Comparison of ENCODE assay signal across 27 mouse cellular contexts in the genomic region with DNA sequence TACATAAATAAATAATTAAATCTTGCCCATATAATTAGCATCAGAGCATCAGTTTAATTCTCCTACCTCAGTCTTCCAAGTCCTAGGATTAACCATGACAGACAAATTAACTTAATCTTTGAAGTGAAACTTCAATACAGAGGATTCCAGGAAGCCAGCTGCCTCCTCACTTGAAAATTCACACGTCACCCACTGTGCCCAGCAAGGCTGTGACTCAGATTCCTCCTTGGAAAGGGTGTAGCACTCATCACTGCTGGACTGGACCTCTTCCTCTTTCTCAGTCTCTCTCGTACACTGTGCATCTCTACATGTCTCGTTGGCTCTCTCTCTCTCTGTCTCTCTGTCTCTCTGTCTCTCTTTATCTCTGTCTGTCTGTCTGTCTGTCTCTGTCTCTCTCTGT.
DNase-seq lines count a peak whose midpoint lies in the region; ATAC-seq and TF ChIP-seq lines count a peak whose summit lies in the region.
"Had no signal": no experiment of that assay in that cellular context is flagged by ENCODE, and none has a peak within 500 bp of the region (broad histone marks: within the 10 kb centered on the region; RNA-seq: fewer than 3 reads in every experiment).

No protein-coding gene starts in this region.

- no peak for DNase-seq in frontal cortex, postnatal 14 days (ENCODE audit: low spot score in 2 of 2)
- DNase-seq in left cerebral cortex, adult 18-20 months (ENCODE audit: low spot score in 2 of 2): peak; percentile 32 to 54
- no peak for DNase-seq in left cerebral cortex, adult 2 months (ENCODE audit: extremely low spot score in 1 of 2, low spot score in 2 of 2)
- DNase-seq in right cerebral cortex, adult 2 months (ENCODE audit: low spot score in 2 of 2): peak; percentile 36
- DNase-seq in right cerebral cortex, postnatal 4 days: no peak
- peak; percentile 74 for DNase-seq in brain, adult 2 months (ENCODE audit: low read depth, low spot score)
- DNase-seq: adrenal gland, adult 8-10 months; adrenal gland, postnatal 14 days; adrenal gland, postnatal 36 days; B cell, adult 2 months; cerebellum, adult 11 months; cerebellum, adult 18-20 months; cerebellum, adult 8-10 months; cerebellum, adult 9-11 months; cerebellum, postnatal 14 days; cerebellum, postnatal 36 days; embryo, embryonic 11 days had no signal

- ATAC-seq in frontal cortex, adult (ENCODE audit: low TSS enrichment): peak; percentile 96
- ATAC-seq: activated CD4-positive, CD25-positive, alpha-beta regulatory T cell, adult 4 months; CD4-positive, CD25-positive, alpha-beta regulatory T cell, adult 4 months; forebrain, embryonic 14.5 days; Patski had no signal

- no peak overlapping the region for H3K27ac ChIP-seq in left cerebral cortex, adult 2 months
- H3K27ac ChIP-seq: embryonic facial prominence, embryonic 13.5 days; embryonic facial prominence, embryonic 15.5 days; forebrain, embryonic 10.5 days; forebrain, embryonic 12.5 days had no signal

- H3K4me3 ChIP-seq in left cerebral cortex, adult 2 months: no peak overlapping the region
- H3K4me3 ChIP-seq: embryonic facial prominence, embryonic 13.5 days; embryonic facial prominence, embryonic 15.5 days; erythroblast, embryonic 14.5 days; forebrain, embryonic 10.5 days; forebrain, embryonic 12.5 days had no signal

- TF ChIP-seq CTCF in left cerebral cortex, adult 2 months (IDR thresholded peaks at IDR 0.05): no peak

- intact Hi-C loops in left cerebral cortex, adult 2 months (cut with DNase I): no loop called here

Comparison
In these comparisons a context has a peak if more than half of its experiments do, and no peak if none do; other contexts are left out.
1. DNase-seq: peak in left cerebral cortex, adult 18-20 months (2 of 2), right cerebral cortex, adult 2 months (2 of 2) and brain, adult 2 months (single experiment); none in frontal cortex, postnatal 14 days (0 of 2), left cerebral cortex, adult 2 months (0 of 2) and right cerebral cortex, postnatal 4 days (single experiment).